Mouse (Mus musculus) stomach, embryonic 15.5 days (tissue): ENCODE data around the gene Tex36. TPM values are rescaled to one million over a fixed set of nuclear protein-coding genes. Genes with fewer than 3 reads are reported as not detected.

ENCODE experiments used
- ATAC-seq: fragments of 200-750 bp; cut with Nextera tagmentation; 2 replicates; pipeline ENCODE4 v1.8.0; 2017; ENCODE audit warnings: low read depth, moderate number of reproducible peaks, moderate TSS enrichment; ENCODE audit not compliant: insufficient read depth, low FRiP score
- H3K27ac ChIP-seq: fragments of 300-500 bp; sonication (generic); 2 replicates; pipeline ENCODE4 v1.5.1; 2015; ENCODE audit warnings: mild to moderate bottlenecking, inconsistent platforms
- H3K27me3 ChIP-seq: fragments of 300-500 bp; sonication (generic); replicated peaks from 2 replicates; pipeline ENCODE4 v1.6.1; 2015; ENCODE audit warnings: inconsistent platforms
- H3K36me3 ChIP-seq: fragments of 300-500 bp; sonication (generic); 2 replicates; pipeline ENCODE4 v1.6.1; 2015; ENCODE audit warnings: inconsistent platforms
- H3K4me1 ChIP-seq: fragments of 300-500 bp; sonication (generic); 2 replicates; pipeline ENCODE4 v1.6.1; 2015; ENCODE audit warnings: inconsistent platforms
- H3K4me2 ChIP-seq: fragments of 300-500 bp; sonication (generic); 2 replicates; pipeline ENCODE4 v1.6.1; 2015; ENCODE audit warnings: mild to moderate bottlenecking, inconsistent platforms
- H3K4me3 ChIP-seq: fragments of 300-500 bp; sonication (generic); replicated peaks from 2 replicates; pipeline ENCODE4 v1.5.1; 2015; ENCODE audit warnings: inconsistent platforms
- H3K9ac ChIP-seq: fragments of 300-500 bp; sonication (generic); 2 replicates; pipeline ENCODE4 v1.6.1; 2015; ENCODE audit warnings: inconsistent platforms
- H3K9me3 ChIP-seq: fragments of 300-500 bp; sonication (generic); 2 replicates; pipeline ENCODE4 v1.6.1; 2016; ENCODE audit warnings: inconsistent platforms
- WGBS: fragments of 180-500 bp; shearing (Covaris S2); methylation state at CpG from one replicate; pipeline ENCODE4 v1.1.7; 2015; 5-methylcytosine and 5-hydroxymethylcytosine counted together
- polyA plus RNA-seq: library from polyadenylated mRNA; unstranded; fragments of >200 nt; fragmentation: Nextera tagmentation; extraction: Ambion mirVana; gene quantifications from 2 replicates; pipeline ENCODE4 v1.2.1, GENCODE M21; 2015

The Tex36 gene
- not detected in 2 replicates for polyA plus RNA-seq

DNA sequence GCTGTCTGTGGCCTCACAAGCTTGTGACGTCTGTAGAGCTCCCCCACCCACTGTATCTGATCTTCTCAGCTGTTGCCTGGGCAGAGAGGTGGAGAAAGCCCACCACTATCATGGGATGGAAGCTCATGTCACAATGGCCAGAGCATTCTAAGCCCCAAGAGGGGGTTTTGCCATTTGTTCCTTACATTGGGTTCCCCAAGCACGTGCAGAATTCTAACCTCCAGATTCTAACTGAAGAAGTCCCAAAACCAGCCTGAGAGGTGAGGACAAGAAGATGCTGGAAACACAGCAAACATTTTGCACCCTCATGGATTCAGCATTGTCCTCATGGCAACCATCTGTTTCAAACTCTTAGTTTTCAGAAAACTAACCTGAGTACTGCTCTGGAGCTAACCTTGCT is at the start of gene Tex36:
TSS of gene Tex36 (minus strand) at position 101 of the 400 bp plus-strand sequence.
- Histone ChIP-seq H3K4me3 (no peak within 1 kb of the TSS), H3K9me3 (no peaks in the 10 kb centered on the region), H3K27ac (no peak within 1 kb of the TSS), H3K36me3 (no peaks in the 10 kb centered on the region), H3K27me3 (no peaks in the 10 kb centered on the region), H3K9ac (no peak within 1 kb of the TSS), H3K4me1 (no peaks in the 10 kb centered on the region), H3K4me2 (no peak within 1 kb of the TSS)
- no peak for ATAC-seq
- WGBS: 50% methylated on average over 2 of the region's 2 CpGs

DNA sequence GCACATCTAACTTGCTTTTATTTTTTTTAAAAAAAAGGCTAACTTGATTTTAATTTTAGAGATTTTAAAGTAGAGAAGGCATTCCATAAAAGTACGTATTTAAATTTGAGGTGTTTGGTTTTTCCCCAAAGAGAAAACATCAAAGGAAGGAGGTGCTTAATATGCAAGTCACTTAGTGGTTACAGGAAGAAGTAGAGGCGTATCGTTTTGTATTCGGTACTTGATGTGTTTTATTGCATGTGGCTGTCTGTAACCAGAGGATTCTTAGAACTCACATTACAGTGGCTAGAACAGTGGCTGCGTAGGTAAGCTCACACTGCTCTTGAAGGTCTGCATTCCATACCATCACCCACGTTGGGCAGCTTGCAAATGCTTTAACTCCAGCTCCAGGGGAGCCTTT is 43.8 kb upstream of the Tex36 start:
- no peak overlapping the region for H3K9ac ChIP-seq
- H3K4me3 ChIP-seq: no peak overlapping the region
- 88% methylated on average over 6 of the region's 6 CpGs for WGBS
- H3K36me3 ChIP-seq: peaks cover 67% of the 10 kb centered on the region
- H3K4me1 ChIP-seq: no peaks in the 10 kb centered on the region
- no peak overlapping the region for H3K27ac ChIP-seq
- H3K9me3 ChIP-seq: no peaks in the 10 kb centered on the region
- no peaks in the 10 kb centered on the region for H3K27me3 ChIP-seq
- no peak for ATAC-seq
- H3K4me2 ChIP-seq: no peak overlapping the region

DNA sequence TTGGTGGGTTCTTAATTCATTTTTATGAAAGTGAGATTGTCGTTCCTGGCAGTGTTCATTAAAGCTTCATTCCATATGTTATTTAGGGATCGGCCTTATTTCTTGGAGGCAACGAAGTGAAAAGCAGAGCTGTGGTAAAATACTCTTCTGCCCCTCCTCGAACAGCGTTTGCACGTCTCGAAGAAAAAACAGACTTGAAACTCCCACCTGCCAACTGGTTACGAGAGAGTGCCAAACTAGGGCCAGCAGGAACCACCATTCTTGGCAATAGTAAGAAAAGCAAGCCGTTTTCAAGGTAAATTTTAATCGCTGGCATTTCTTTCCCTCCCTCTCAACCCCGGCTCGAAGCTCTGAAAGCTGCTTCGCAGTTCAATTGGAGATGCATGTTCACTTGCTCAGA is 36.9 kb upstream of the Tex36 start:
- H3K9ac ChIP-seq: peak overlapping the region; percentile 99; the same call in 1 of the 2 replicates
- H3K4me1 ChIP-seq: peaks cover 6% of the 10 kb centered on the region; the same call in 1 of the 2 replicates
- H3K27me3 ChIP-seq: no peaks in the 10 kb centered on the region
- peak overlapping the region; percentile 98 for H3K4me3 ChIP-seq
- peak overlapping the region; percentile 84 for H3K4me2 ChIP-seq
- H3K27ac ChIP-seq: no peak overlapping the region
- ATAC-seq: no peak
- no peaks in the 10 kb centered on the region for H3K9me3 ChIP-seq
- 88% methylated on average over 13 of the region's 13 CpGs for WGBS
- H3K36me3 ChIP-seq: peaks cover 24% of the 10 kb centered on the region

DNA sequence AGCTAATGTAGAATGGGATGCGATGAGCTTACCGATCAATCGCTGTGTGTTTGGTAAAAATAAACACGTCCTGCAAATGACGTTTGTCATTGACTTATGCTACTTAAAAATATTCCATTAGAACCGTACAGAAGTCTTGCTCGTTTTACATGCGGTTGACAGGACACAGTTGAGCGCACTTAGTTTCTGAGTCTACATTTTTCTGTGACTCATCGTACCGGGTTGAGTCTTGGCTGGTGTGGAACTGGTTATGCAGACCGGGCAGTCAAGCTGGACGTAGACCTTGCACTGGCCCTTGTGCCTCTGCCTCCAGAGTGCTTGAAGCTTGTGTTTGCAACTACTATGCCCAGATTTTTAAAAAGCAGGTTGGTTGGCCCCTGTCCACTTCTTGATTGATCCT is 36.3 kb upstream of the Tex36 start:
- WGBS: 7% methylated on average over 13 of the region's 13 CpGs

DNA sequence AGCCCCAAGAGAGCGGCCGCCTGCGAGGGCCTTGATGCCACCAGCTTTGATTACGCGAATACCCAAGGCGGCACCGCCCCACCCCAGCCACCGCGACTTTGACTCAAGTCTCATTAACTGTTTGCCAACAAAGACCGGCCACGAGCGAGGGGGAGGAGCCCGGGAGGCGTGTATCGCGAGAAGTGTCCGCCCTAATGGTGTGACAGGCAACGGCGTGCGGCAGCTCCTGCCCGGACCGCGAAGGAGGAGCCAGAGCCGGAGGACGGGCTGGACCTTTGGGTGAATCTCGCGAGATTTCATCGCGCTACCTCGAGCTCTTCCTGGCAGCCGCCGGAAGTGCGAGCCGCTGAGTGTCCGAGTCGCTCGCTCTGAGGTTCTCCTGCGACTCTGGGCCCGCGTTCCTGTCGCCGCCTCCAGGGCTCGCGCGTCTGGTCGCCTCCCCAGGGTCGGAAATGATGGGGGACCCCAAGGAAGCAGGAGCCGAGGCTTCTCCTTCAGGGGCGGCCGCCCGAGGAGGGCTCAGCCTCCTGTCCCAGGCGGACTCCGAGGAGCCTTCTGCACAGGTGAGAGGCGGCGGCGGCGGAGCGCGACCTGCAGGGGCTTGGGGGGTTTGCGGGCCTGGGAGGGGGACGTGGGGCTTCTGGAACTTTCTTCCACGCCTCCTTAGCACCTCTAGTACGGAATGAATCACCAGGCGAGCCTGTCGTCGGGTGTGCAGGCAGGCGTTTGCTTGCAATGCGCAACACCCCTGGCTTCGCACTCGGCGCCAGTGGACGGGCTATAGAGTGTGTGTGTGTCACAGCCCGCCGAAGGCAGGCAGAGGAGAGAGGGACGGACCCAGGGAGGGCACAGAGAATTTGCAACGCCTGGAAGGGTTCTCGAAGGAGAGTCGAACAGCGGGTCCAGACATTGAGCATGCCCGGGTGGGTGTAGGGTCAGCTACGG is 35.7 kb upstream of the Tex36 start, which contains the start of gene Edrf1:
TSS of gene Edrf1 (plus strand) at position 183 of the 945 bp plus-strand sequence.
- Histone ChIP-seq H3K36me3 (peaks cover 17% of the 10 kb centered on the region), H3K4me1 (peaks cover 6% of the 10 kb centered on the region; the same call in 1 of the 2 replicates), H3K4me2 (peak within 1 kb of the TSS; percentile 84), H3K27me3 (no peaks in the 10 kb centered on the region), H3K9ac (peak within 1 kb of the TSS; percentile 99), H3K27ac (peak within 1 kb of the TSS; percentile 93), H3K4me3 (peak within 1 kb of the TSS; percentile 98), H3K9me3 (no peaks in the 10 kb centered on the region)
- under 1% methylated on average over 81 of the region's 81 CpGs for WGBS
- peak; percentile 98 for ATAC-seq

More for the DNA sequence above, 36.3 kb upstream of the Tex36 start:
- no peak for ATAC-seq
- Histone ChIP-seq H3K27ac (peak overlapping the region; percentile 87; the same call in 1 of the 2 replicates), H3K9ac (peak overlapping the region; percentile 99), H3K36me3 (peaks cover 22% of the 10 kb centered on the region), H3K4me1 (peaks cover 6% of the 10 kb centered on the region; the same call in 1 of the 2 replicates), H3K9me3 (no peaks in the 10 kb centered on the region), H3K27me3 (no peaks in the 10 kb centered on the region), H3K4me3 (peak overlapping the region; percentile 98), H3K4me2 (peak overlapping the region; percentile 84)

DNA sequence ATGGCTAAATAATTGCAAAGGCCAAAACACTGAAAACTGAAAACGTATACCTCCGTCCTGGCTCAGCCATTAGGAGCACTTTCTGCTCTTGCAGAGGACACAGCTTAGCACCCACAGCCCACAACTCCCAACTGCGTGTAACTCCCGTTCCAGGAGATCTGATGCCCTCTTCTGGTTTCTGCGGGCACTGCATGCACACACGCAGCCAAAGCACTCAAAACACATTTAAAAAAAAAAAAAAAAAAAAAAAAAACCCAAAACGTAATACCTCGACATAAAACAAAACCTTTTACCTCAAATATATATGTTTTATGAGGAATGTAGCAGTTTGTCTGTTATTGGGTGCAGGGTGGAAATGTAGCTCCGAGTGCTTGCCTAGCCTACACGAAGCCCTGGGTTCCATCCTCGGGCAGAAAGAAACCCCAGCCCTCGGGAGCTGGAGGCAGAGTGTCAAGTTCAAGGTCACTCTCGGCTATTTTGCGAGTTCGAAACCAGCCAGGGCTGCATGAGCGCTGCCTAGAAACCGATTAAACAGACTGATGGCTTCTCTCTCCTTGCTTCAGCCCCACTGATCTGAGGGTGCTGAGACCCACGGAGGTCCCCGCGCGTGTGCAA is 34.9 kb upstream of the Tex36 start:
- WGBS: 3% methylated on average over 21 of the region's 21 CpGs
- H3K4me2 ChIP-seq: peak overlapping the region; percentile 83
- H3K4me1 ChIP-seq: peaks cover 6% of the 10 kb centered on the region; the same call in 1 of the 2 replicates
- H3K9me3 ChIP-seq: no peaks in the 10 kb centered on the region
- peak; percentile 6; the same call in 1 of the 2 replicates for ATAC-seq
- H3K27ac ChIP-seq: peak overlapping the region; percentile 93
- H3K9ac ChIP-seq: peak overlapping the region; percentile 63
- no peaks in the 10 kb centered on the region for H3K27me3 ChIP-seq
- H3K36me3 ChIP-seq: peaks cover 11% of the 10 kb centered on the region
- H3K4me3 ChIP-seq: peak overlapping the region; percentile 98

DNA sequence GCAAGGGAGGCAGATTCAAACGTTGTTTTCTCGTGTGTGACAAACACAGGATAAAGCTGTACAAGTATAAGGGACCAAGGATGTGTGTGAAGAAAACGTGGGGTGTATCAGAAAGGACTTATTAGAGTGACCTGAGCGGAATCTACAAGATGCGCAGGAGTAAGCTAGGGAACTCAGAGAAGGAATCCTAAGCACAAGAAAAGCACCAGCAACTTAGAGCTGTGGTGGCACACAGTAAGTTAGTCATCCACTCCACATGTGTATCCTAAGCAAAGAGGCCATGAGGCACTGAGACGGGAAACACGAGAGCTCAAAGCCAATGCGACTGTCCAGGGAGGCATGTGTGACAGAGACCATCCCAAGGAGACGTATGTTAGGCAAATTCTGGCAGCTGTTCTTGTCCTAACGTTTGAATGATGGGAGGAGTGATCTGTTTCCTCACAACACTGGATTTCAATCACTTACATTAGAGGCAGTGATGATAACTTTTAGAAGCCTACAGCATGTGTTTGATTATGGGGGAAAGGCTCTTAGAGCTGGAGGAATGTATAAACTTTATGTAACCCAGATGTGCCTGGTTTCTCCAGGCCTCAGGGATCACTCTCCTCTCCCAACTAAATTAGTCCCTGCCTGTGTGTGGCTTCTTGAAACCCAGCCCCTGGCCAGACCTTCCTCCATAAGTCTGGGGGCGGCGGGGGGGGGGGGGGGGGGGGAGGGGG is 33.1 kb upstream of the Tex36 start:
- Histone ChIP-seq H3K4me3 (no peak overlapping the region), H3K4me2 (no peak overlapping the region), H3K9me3 (no peaks in the 10 kb centered on the region), H3K9ac (no peak overlapping the region), H3K4me1 (peaks cover 6% of the 10 kb centered on the region; the same call in 1 of the 2 replicates), H3K36me3 (no peaks in the 10 kb centered on the region), H3K27me3 (no peaks in the 10 kb centered on the region), H3K27ac (peak overlapping the region; percentile 59; the same call in 1 of the 2 replicates)
- ATAC-seq: no peak
- WGBS: 43% methylated on average over 10 of the region's 12 CpGs

DNA sequence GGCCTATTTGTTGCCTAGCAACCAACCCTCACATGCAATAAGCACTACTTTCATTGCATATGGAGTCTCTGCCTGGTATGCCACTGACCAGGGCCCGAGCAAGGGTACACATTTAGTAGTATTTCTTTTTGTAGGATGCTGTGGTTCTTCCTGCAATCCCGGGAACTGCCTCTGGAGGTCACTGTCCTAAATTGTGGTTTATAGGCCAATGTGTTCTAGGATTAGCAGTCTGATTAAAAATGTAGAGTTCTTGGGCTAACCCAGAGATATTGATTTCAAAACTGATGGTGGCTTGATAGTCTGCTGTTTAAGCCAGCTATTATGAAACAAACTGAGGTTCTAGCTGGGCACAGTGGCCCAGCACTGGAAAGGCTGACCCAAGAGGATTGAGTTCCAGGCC is 30.5 kb upstream of the Tex36 start:
- no peak overlapping the region for H3K4me2 ChIP-seq
- no peaks in the 10 kb centered on the region for H3K9me3 ChIP-seq
- no peak overlapping the region for H3K4me3 ChIP-seq
- 28% methylated on average over 2 of the region's 2 CpGs for WGBS
- H3K9ac ChIP-seq: no peak overlapping the region
- H3K4me1 ChIP-seq: 0 out of 2 replicates have a peak, but pooled peaks cover 2% of the 10 kb centered on the region
- H3K27me3 ChIP-seq: no peaks in the 10 kb centered on the region
- ATAC-seq: no peak
- no peaks in the 10 kb centered on the region for H3K36me3 ChIP-seq
- H3K27ac ChIP-seq: no peak overlapping the region

DNA sequence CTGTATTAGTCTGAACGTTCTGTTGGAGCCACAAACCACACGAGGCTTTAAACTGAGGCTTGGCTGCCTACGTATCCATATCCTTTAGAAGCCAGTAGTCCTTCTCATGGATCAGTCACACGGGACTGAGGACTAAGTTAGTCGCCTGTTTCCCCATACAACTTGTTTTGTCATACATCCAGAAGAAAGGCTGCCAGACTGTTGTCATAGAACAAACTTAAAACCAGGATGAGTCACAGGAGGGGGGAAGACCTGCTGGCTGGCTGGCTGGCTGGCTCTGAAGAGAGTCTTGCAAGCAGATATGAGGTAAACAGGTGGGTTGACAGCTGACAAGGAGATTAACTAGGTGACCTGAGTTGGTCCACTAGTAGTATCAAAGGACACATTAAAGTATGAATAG is 28.9 kb upstream of the Tex36 start:
- Histone ChIP-seq H3K27me3 (no peaks in the 10 kb centered on the region), H3K4me2 (no peak overlapping the region), H3K27ac (no peak overlapping the region), H3K4me3 (no peak overlapping the region), H3K36me3 (no peaks in the 10 kb centered on the region), H3K9ac (no peak overlapping the region), H3K4me1 (0 out of 2 replicates have a peak, but pooled peaks cover 3% of the 10 kb centered on the region), H3K9me3 (no peaks in the 10 kb centered on the region)
- no peak for ATAC-seq
- WGBS: 67% methylated on average over 5 of the region's 5 CpGs

DNA sequence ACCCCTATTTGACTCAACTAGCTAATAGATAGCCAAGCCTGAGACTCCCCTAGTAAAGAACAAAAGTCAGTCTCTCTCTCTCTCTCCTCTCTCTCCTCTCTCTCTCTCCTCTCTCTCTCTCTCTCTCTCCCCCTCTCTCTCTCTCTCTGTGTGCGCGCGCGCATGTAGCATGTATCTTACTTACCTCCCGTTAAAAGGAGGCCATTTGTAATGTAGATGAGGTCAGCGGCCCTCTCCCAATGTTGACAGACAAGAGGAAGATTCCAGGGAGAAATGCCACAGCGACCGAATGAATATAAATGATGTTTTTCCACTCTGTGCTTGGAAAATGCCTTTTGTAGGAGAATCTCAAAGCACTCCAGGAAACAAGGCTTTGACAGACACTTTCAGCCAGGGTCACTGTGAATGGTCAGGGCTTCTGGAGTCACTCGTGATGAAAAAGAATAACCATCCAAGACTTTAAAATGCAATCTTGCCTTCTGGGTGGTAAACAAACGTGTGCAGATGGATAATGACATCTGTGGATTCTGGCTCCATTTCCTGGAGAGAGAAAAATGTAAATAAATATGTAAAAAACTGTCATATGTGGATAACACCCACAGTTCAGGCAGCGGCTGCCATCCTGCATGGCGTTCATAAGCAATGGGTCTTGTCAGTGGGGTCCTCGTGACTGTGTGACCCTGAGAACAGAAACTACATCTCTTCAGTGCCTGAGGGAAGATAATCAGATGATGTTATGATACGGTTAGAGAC is 25.4 kb upstream of the Tex36 start:
- no peak overlapping the region for H3K4me2 ChIP-seq
- 32% methylated on average over 14 of the region's 14 CpGs for WGBS
- H3K27ac ChIP-seq: no peak overlapping the region
- H3K36me3 ChIP-seq: no peaks in the 10 kb centered on the region
- no peak overlapping the region for H3K4me3 ChIP-seq
- no peaks in the 10 kb centered on the region for H3K9me3 ChIP-seq
- no peak overlapping the region for H3K9ac ChIP-seq
- no peaks in the 10 kb centered on the region for H3K27me3 ChIP-seq
- 0 out of 2 replicates have a peak, but pooled peaks cover 3% of the 10 kb centered on the region for H3K4me1 ChIP-seq
- no peak for ATAC-seq

DNA sequence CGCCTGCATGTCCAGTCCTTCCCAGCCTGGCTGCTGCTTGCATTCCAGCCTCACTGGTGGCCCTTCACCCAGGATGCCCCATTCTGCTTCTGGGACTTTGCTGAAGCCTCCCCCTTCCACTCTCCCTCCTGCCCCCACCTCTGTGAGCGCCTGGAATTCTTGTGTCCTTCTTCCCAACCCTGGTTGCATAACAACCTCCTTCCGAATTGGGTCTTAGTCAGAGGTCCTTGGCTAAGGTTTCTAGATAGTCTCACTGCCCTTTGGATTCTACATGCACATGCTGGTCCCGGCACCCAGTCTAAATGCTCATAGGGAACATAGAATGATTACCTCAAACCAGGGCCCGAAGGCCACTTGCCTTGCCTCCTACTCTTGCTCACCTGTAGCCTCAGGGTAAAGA is 21.3 kb upstream of the Tex36 start:
- no peaks in the 10 kb centered on the region for H3K27me3 ChIP-seq
- 82% methylated on average over 5 of the region's 5 CpGs for WGBS
- H3K4me2 ChIP-seq: no peak overlapping the region
- H3K36me3 ChIP-seq: no peaks in the 10 kb centered on the region
- no peak overlapping the region for H3K27ac ChIP-seq
- H3K4me3 ChIP-seq: no peak overlapping the region
- ATAC-seq: no peak
- 0 out of 2 replicates have a peak, but pooled peaks cover 3% of the 10 kb centered on the region for H3K4me1 ChIP-seq
- no peaks in the 10 kb centered on the region for H3K9me3 ChIP-seq
- H3K9ac ChIP-seq: no peak overlapping the region
